In genomic region chr17:34199050-34199619, GRCm38 (mm10) we compare ENCODE assay signal across 15 mouse cellular contexts. TPM values are rescaled to one million over a fixed set of nuclear protein-coding genes. Genes with fewer than 3 reads are reported as not detected.
DNase-seq lines count a peak whose midpoint lies in the region; ATAC-seq and TF ChIP-seq lines count a peak whose summit lies in the region.
"Had no signal": no experiment of that assay in that cellular context is flagged by ENCODE, and none has a peak within 500 bp of the region (broad histone marks: within the 10 kb centered on the region; RNA-seq: fewer than 3 reads in every experiment).

No protein-coding gene starts in this region.

- H3K9me3 ChIP-seq in heart, embryonic 16.5 days (replicated peaks; ENCODE audit: control insufficient read depth, low read length) = no peaks in the 10 kb centered on the region
- no peaks in the 10 kb centered on the region for H3K9me3 ChIP-seq in lung, embryonic 15.5 days
- no peaks in the 10 kb centered on the region for H3K9me3 ChIP-seq in liver, postnatal 0 days (ENCODE audit: low read length)
- no peaks in the 10 kb centered on the region for H3K9me3 ChIP-seq in hindbrain, embryonic 11.5 days (ENCODE audit: control insufficient read depth, low read length)
- H3K9me3 ChIP-seq: forebrain, embryonic 12.5 days; hindbrain, embryonic 12.5 days; limb, embryonic 10.5 days; midbrain, embryonic 13.5 days had no signal

- no peak for TF ChIP-seq EP300 in liver, postnatal 0 days (IDR thresholded peaks at IDR 0.05; ENCODE audit: low read depth)

- H3K4me3 ChIP-seq in heart, embryonic 16.5 days (ENCODE audit: low read length) = peak overlapping the region; percentile 69
- H3K4me3 ChIP-seq in lung, embryonic 15.5 days = peak overlapping the region; percentile 51; the same call in 1 of the 2 replicates
- H3K4me3 ChIP-seq in bone marrow, adult 2 months (replicated peaks; ENCODE audit: control insufficient read depth, low read depth, low read length) = peak overlapping the region; percentile 81
- peak overlapping the region; percentile 74 for H3K4me3 ChIP-seq in liver, postnatal 0 days (ENCODE audit: low read depth, low read length)
- H3K4me3 ChIP-seq in hindbrain, embryonic 11.5 days (ENCODE audit: low read depth, low read length) = no peak overlapping the region

- TF ChIP-seq POLR2A in bone marrow, adult 2 months (IDR thresholded peaks at IDR 0.05; ENCODE audit: borderline replicate concordance, control insufficient read depth, low read depth, low read length) = no peak

- H3K27me3 ChIP-seq in heart, embryonic 16.5 days (ENCODE audit: control insufficient read depth, insufficient read depth, low read length) = peaks cover 41% of the 10 kb centered on the region
- peaks cover 48% of the 10 kb centered on the region for H3K27me3 ChIP-seq in lung, embryonic 15.5 days
- peaks cover 3% of the 10 kb centered on the region; the same call in 1 of the 2 replicates for H3K27me3 ChIP-seq in liver, postnatal 0 days (ENCODE audit: insufficient read depth, low read length)
- H3K27me3 ChIP-seq in hindbrain, embryonic 11.5 days (ENCODE audit: control insufficient read depth, insufficient read depth, low read length) = peaks cover 49% of the 10 kb centered on the region

- intact Hi-C loops in heart, postnatal 25 days (cut with DNase I) = no loop called here

- no peak for ATAC-seq in heart, embryonic 16.5 days (replicated peaks; ENCODE audit: extremely low read depth, insufficient read depth, low FRiP score)
- ATAC-seq in lung, embryonic 15.5 days (ENCODE audit: borderline replicate concordance, extremely low read depth, low FRiP score, low TSS enrichment) = no peak
- ATAC-seq in liver, postnatal 0 days = no peak
- ATAC-seq in hindbrain, embryonic 11.5 days (ENCODE audit: low FRiP score) = no peak
- ATAC-seq: midbrain, embryonic 13.5 days had no signal

- no peak overlapping the region for H3K27ac ChIP-seq in heart, embryonic 16.5 days (ENCODE audit: low read length)
- H3K27ac ChIP-seq in lung, embryonic 15.5 days = no peak overlapping the region
- no peak overlapping the region for H3K27ac ChIP-seq in bone marrow, adult 2 months (ENCODE audit: control insufficient read depth, insufficient read depth, low read depth, low read length, poor library complexity)
- H3K27ac ChIP-seq in liver, postnatal 0 days (ENCODE audit: low read depth) = no peak overlapping the region
- H3K27ac ChIP-seq in hindbrain, embryonic 11.5 days (ENCODE audit: low read depth, low read length) = no peak overlapping the region
- H3K27ac ChIP-seq: forebrain, embryonic 12.5 days; hindbrain, embryonic 12.5 days; limb, embryonic 10.5 days; midbrain, embryonic 13.5 days had no signal

- 59% methylated on average over 12 of the region's 12 CpGs for WGBS in heart, embryonic 16.5 days
- 62% methylated on average over 12 of the region's 12 CpGs for WGBS in lung, embryonic 15.5 days
- 20% methylated on average over 12 of the region's 12 CpGs for WGBS in bone marrow, adult 2 months
- WGBS in liver, postnatal 0 days (ENCODE audit: insufficient replicate concordance) = 71% methylated on average over 12 of the region's 12 CpGs
- 69% methylated on average over 12 of the region's 12 CpGs for WGBS in hindbrain, embryonic 11.5 days

- H3K4me1 ChIP-seq in heart, embryonic 16.5 days (ENCODE audit: control insufficient read depth, insufficient read depth, low read length) = peaks cover 14% of the 10 kb centered on the region; the same call in 1 of the 2 replicates
- peaks cover 5% of the 10 kb centered on the region; the same call in 1 of the 2 replicates for H3K4me1 ChIP-seq in lung, embryonic 15.5 days
- H3K4me1 ChIP-seq in bone marrow, adult 2 months (ENCODE audit: control insufficient read depth, insufficient read depth, low read length) = peaks cover 5% of the 10 kb centered on the region; the same call in 1 of the 2 replicates
- peaks cover 9% of the 10 kb centered on the region for H3K4me1 ChIP-seq in liver, postnatal 0 days (ENCODE audit: insufficient read depth)
- peaks cover 3% of the 10 kb centered on the region for H3K4me1 ChIP-seq in hindbrain, embryonic 11.5 days (replicated peaks; ENCODE audit: control insufficient read depth, insufficient read depth, low read length)

- TF ChIP-seq CTCF in bone marrow, adult 2 months (IDR thresholded peaks at IDR 0.05; ENCODE audit: control insufficient read depth, insufficient read depth, low read length) = no peak
- no peak for TF ChIP-seq CTCF in liver, postnatal 0 days (IDR thresholded peaks at IDR 0.05; ENCODE audit: low read depth)

- peak overlapping the region; percentile 31; the same call in 1 of the 2 replicates for H3K9ac ChIP-seq in heart, embryonic 16.5 days (ENCODE audit: low read length)
- no peak overlapping the region for H3K9ac ChIP-seq in lung, embryonic 15.5 days
- peak overlapping the region; percentile 80; the same call in 1 of the 2 replicates for H3K9ac ChIP-seq in liver, postnatal 0 days (replicated peaks)
- H3K9ac ChIP-seq in hindbrain, embryonic 11.5 days (ENCODE audit: low read depth, low read length) = no peak overlapping the region
- H3K9ac ChIP-seq: forebrain, embryonic 12.5 days; midbrain, embryonic 13.5 days had no signal

- no peaks in the 10 kb centered on the region for H3K36me3 ChIP-seq in heart, embryonic 16.5 days (ENCODE audit: control insufficient read depth, insufficient read depth)
- no peaks in the 10 kb centered on the region for H3K36me3 ChIP-seq in lung, embryonic 15.5 days
- peaks cover 11% of the 10 kb centered on the region; the same call in 1 of the 2 replicates for H3K36me3 ChIP-seq in liver, postnatal 0 days (replicated peaks; ENCODE audit: insufficient read depth, low read length)
- H3K36me3 ChIP-seq in hindbrain, embryonic 11.5 days (ENCODE audit: control insufficient read depth, insufficient read depth, low read length) = no peaks in the 10 kb centered on the region
- H3K36me3 ChIP-seq: forebrain, embryonic 12.5 days; hindbrain, embryonic 12.5 days; limb, embryonic 10.5 days; midbrain, embryonic 13.5 days had no signal

- DNase-seq in heart, postnatal 25 days (ENCODE audit: low spot score) = no peak
- no peak for DNase-seq in lung, postnatal 25 days (ENCODE audit: low spot score)
- DNase-seq in liver, postnatal 0 days = no peak
- no peak for DNase-seq in hindbrain, embryonic 11.5 days (ENCODE audit: low spot score)
- DNase-seq in layer of hippocampus, postnatal 14 days (ENCODE audit: low spot score in 2 of 2) = no peak
- DNase-seq: B cell, adult 2 months; cerebellum, adult 8-10 months; lung, postnatal 10 days had no signal

- H3K4me2 ChIP-seq in heart, embryonic 16.5 days (ENCODE audit: low read depth, low read length) = peak overlapping the region; percentile 89
- no peak overlapping the region for H3K4me2 ChIP-seq in lung, embryonic 15.5 days
- H3K4me2 ChIP-seq in liver, postnatal 0 days (ENCODE audit: low read depth, low read length) = peak overlapping the region; percentile 88
- no peak overlapping the region for H3K4me2 ChIP-seq in hindbrain, embryonic 11.5 days (replicated peaks; ENCODE audit: low read depth, low read length)

RNA-seq across cellular contexts. Expression of gene Psmb8, which starts 1.6 kb away (rescaled TPM):
- polyA plus RNA-seq in heart, embryonic 16.5 days (2015; fragmentation: Nextera tagmentation; extraction: Ambion mirVana) = 31.8 and 87.6 TPM in 2 replicates
- 10 to 100 TPM in 1 of 2 experiments, 1 to 10 TPM in 1; 9.7 to 11.8 TPM for total RNA-seq in heart, postnatal 25 days (2021)
- polyA plus RNA-seq in lung, embryonic 15.5 days (2015; fragmentation: Nextera tagmentation; extraction: Ambion mirVana) = 17.1 and 29.7 TPM in 2 replicates
- polyA plus RNA-seq in bone marrow, adult 2 months (2011; ENCODE audit: insufficient read depth, insufficient read length, low replicate concordance, missing spikeins) = 35.3 and 68.8 TPM in 2 replicates
- 49.7 and 51.6 TPM in 2 replicates for polyA plus RNA-seq in liver, postnatal 0 days (2015; fragmentation: Nextera tagmentation; extraction: Ambion mirVana)
- 1.3 and 1.9 TPM in 2 replicates for polyA plus RNA-seq in hindbrain, embryonic 11.5 days (2014; fragmentation: Nextera tagmentation; extraction: Ambion mirVana)
- total RNA-seq in layer of hippocampus, postnatal 14 days (2021) = 1 to 10 TPM; 2.5 to 2.6 TPM

RNA-seq across cellular contexts. Expression of gene Tap2, which starts 4.2 kb away (rescaled TPM):
- polyA plus RNA-seq in heart, embryonic 16.5 days (2015; fragmentation: Nextera tagmentation; extraction: Ambion mirVana) = 10.9 and 21.4 TPM in 2 replicates
- total RNA-seq in heart, postnatal 25 days (2021) = 10 to 100 TPM; 21.2 to 22.0 TPM
- polyA plus RNA-seq in lung, embryonic 15.5 days (2015; fragmentation: Nextera tagmentation; extraction: Ambion mirVana) = 8.6 and 12.7 TPM in 2 replicates
- polyA plus RNA-seq in bone marrow, adult 2 months (2011; ENCODE audit: insufficient read depth, insufficient read length, low replicate concordance, missing spikeins) = 50.7 and 54.8 TPM in 2 replicates
- polyA plus RNA-seq in liver, postnatal 0 days (2015; fragmentation: Nextera tagmentation; extraction: Ambion mirVana) = 9.8 and 10.5 TPM in 2 replicates
- polyA plus RNA-seq in hindbrain, embryonic 11.5 days (2014; fragmentation: Nextera tagmentation; extraction: Ambion mirVana) = 0.19 and 0.50 TPM in 2 replicates
- 1 to 10 TPM; 5.7 to 5.9 TPM for total RNA-seq in layer of hippocampus, postnatal 14 days (2021)

RNA-seq across cellular contexts. Expression of gene Psmb9, which starts 11.6 kb away (rescaled TPM):
- polyA plus RNA-seq in heart, embryonic 16.5 days (2015; fragmentation: Nextera tagmentation; extraction: Ambion mirVana) = 15.0 and 32.2 TPM in 2 replicates
- total RNA-seq in heart, postnatal 25 days (2021) = 1 to 10 TPM; 5.4 to 8.5 TPM
- 6.5 and 10.8 TPM in 2 replicates for polyA plus RNA-seq in lung, embryonic 15.5 days (2015; fragmentation: Nextera tagmentation; extraction: Ambion mirVana)
- polyA plus RNA-seq in bone marrow, adult 2 months (2011; ENCODE audit: insufficient read depth, insufficient read length, low replicate concordance, missing spikeins) = 111 and 156 TPM in 2 replicates
- polyA plus RNA-seq in liver, postnatal 0 days (2015; fragmentation: Nextera tagmentation; extraction: Ambion mirVana) = 20.4 and 22.9 TPM in 2 replicates
- 0.42 and 1.1 TPM in 2 replicates for polyA plus RNA-seq in hindbrain, embryonic 11.5 days (2014; fragmentation: Nextera tagmentation; extraction: Ambion mirVana)
- total RNA-seq in layer of hippocampus, postnatal 14 days (2021) = 1 to 10 TPM; 1.1 to 1.8 TPM

RNA-seq across cellular contexts. Expression of gene Tap1, which starts 11.8 kb away (rescaled TPM):
- 5.7 and 11.1 TPM in 2 replicates for polyA plus RNA-seq in heart, embryonic 16.5 days (2015; fragmentation: Nextera tagmentation; extraction: Ambion mirVana)
- 1 to 10 TPM; 3.9 to 5.5 TPM for total RNA-seq in heart, postnatal 25 days (2021)
- 6.7 and 7.6 TPM in 2 replicates for polyA plus RNA-seq in lung, embryonic 15.5 days (2015; fragmentation: Nextera tagmentation; extraction: Ambion mirVana)
- 34.1 and 55.9 TPM in 2 replicates for polyA plus RNA-seq in bone marrow, adult 2 months (2011; ENCODE audit: insufficient read depth, insufficient read length, low replicate concordance, missing spikeins)
- polyA plus RNA-seq in liver, postnatal 0 days (2015; fragmentation: Nextera tagmentation; extraction: Ambion mirVana) = 8.8 and 9.3 TPM in 2 replicates
- 1.0 and 1.1 TPM in 2 replicates for polyA plus RNA-seq in hindbrain, embryonic 11.5 days (2014; fragmentation: Nextera tagmentation; extraction: Ambion mirVana)
- 1 to 10 TPM; 2.8 to 3.2 TPM for total RNA-seq in layer of hippocampus, postnatal 14 days (2021)

RNA-seq across cellular contexts. Expression of gene H2-Ob, which starts 39.6 kb away (rescaled TPM):
- 0.17 and 0.24 TPM in 2 replicates for polyA plus RNA-seq in heart, embryonic 16.5 days (2015; fragmentation: Nextera tagmentation; extraction: Ambion mirVana)
- total RNA-seq in heart, postnatal 25 days (2021) = 1 to 10 TPM in 1 of 2 experiments, under 1 TPM in 1; 0.70 to 1.5 TPM
- polyA plus RNA-seq in lung, embryonic 15.5 days (2015; fragmentation: Nextera tagmentation; extraction: Ambion mirVana) = 0.09 and 0.14 TPM in 2 replicates
- 30.9 and 72.2 TPM in 2 replicates for polyA plus RNA-seq in bone marrow, adult 2 months (2011; ENCODE audit: insufficient read depth, insufficient read length, low replicate concordance, missing spikeins)
- polyA plus RNA-seq in liver, postnatal 0 days (2015; fragmentation: Nextera tagmentation; extraction: Ambion mirVana) = 1.1 and 1.2 TPM in 2 replicates
- polyA plus RNA-seq in hindbrain, embryonic 11.5 days (2014; fragmentation: Nextera tagmentation; extraction: Ambion mirVana) = not detected in 2 replicates
- total RNA-seq in layer of hippocampus, postnatal 14 days (2021) = under 1 TPM in 1 of 2 experiments, not detected in 1; 0.69 TPM
- polyA plus RNA-seq: forebrain, embryonic 12.5 days; hindbrain, embryonic 12.5 days; limb, embryonic 10.5 days; midbrain, embryonic 13.5 days had no signal

Comparison
In these comparisons a context has a peak if more than half of its experiments do, and no peak if none do; other contexts are left out.
1. H3K4me2 ChIP-seq: peak in heart, embryonic 16.5 days (single experiment) and liver, postnatal 0 days (single experiment); none in lung, embryonic 15.5 days (single experiment) and hindbrain, embryonic 11.5 days (single experiment).
2. H3K9ac ChIP-seq: peak in heart, embryonic 16.5 days (single experiment) and liver, postnatal 0 days (single experiment); none in lung, embryonic 15.5 days (single experiment) and hindbrain, embryonic 11.5 days (single experiment).